Mouse (Mus musculus): ENCODE results near the gene Lsamp. TPM values are rescaled to one million over a fixed set of nuclear protein-coding genes. Genes with fewer than 3 reads are reported as not detected.

The Lsamp gene
- total and polyA plus RNA-seq, 2 experiments from 2014 or later: 0.61 to 0.95 TPM

GRCm38 (mm10) chr16:40375314-40375713, 391.2 kb downstream of the Lsamp start:
- Histone ChIP-seq H3K27me3 (ENCODE audit: control insufficient read depth, insufficient read depth, low read length) (no peaks in the 10 kb centered on the region), H3K4me3 (ENCODE audit: low read depth, low read length) (no peak overlapping the region), H3K9ac (replicated peaks; ENCODE audit: low read depth, low read length) (no peak overlapping the region), H3K27ac (ENCODE audit: low read depth) (no peak overlapping the region), H3K4me1 (ENCODE audit: control insufficient read depth, insufficient read depth) (no peaks in the 10 kb centered on the region), H3K4me2 (ENCODE audit: low read depth, low read length) (no peak overlapping the region), H3K36me3 (replicated peaks; ENCODE audit: control insufficient read depth, insufficient read depth, low read length) (no peaks in the 10 kb centered on the region), H3K9me3 (replicated peaks; ENCODE audit: control insufficient read depth, low read length) (no peaks in the 10 kb centered on the region)
- ATAC-seq (ENCODE audit: insufficient read depth, low read depth): no peak
- no peak for TF ChIP-seq CTCF (IDR thresholded peaks at IDR 0.05; ENCODE audit: low read depth)
- no peak for TF ChIP-seq EP300 (IDR thresholded peaks at IDR 0.05; ENCODE audit: low read depth)
- WGBS: 77% methylated on average over 4 of the region's 4 CpGs
- DNase-seq (ENCODE audit: low spot score): no peak

- Histone ChIP-seq H3K4me2 (ENCODE audit: low read depth, low read length) (no peak overlapping the region), H3K27ac (ENCODE audit: low read depth) (no peak overlapping the region), H3K36me3 (replicated peaks; ENCODE audit: control insufficient read depth, insufficient read depth, low read length) (no peaks in the 10 kb centered on the region), H3K4me1 (ENCODE audit: control insufficient read depth, insufficient read depth) (no peaks in the 10 kb centered on the region), H3K9ac (replicated peaks; ENCODE audit: low read depth, low read length) (no peak overlapping the region), H3K4me3 (ENCODE audit: low read depth, low read length) (no peak overlapping the region), H3K9me3 (replicated peaks; ENCODE audit: control insufficient read depth, low read length) (no peaks in the 10 kb centered on the region), H3K27me3 (ENCODE audit: control insufficient read depth, insufficient read depth, low read length) (no peaks in the 10 kb centered on the region)
- 64% methylated on average over 6 of the region's 6 CpGs for WGBS
- DNase-seq (ENCODE audit: low spot score) (no peak), ATAC-seq (ENCODE audit: insufficient read depth, low read depth) (no peak)
- TF ChIP-seq CTCF (IDR thresholded peaks at IDR 0.05; ENCODE audit: low read depth) (no peak), EP300 (IDR thresholded peaks at IDR 0.05; ENCODE audit: low read depth) (no peak)
Measured at GRCm38 (mm10) chr16:40377129-40377799, 393.1 kb downstream of the Lsamp start.

- Histone ChIP-seq H3K9ac (replicated peaks; ENCODE audit: low read depth, low read length) (no peak overlapping the region), H3K36me3 (replicated peaks; ENCODE audit: control insufficient read depth, insufficient read depth, low read length) (no peaks in the 10 kb centered on the region), H3K4me1 (ENCODE audit: control insufficient read depth, insufficient read depth) (no peaks in the 10 kb centered on the region), H3K27me3 (ENCODE audit: control insufficient read depth, insufficient read depth, low read length) (no peaks in the 10 kb centered on the region), H3K9me3 (replicated peaks; ENCODE audit: control insufficient read depth, low read length) (no peaks in the 10 kb centered on the region), H3K4me3 (ENCODE audit: low read depth, low read length) (no peak overlapping the region), H3K27ac (ENCODE audit: low read depth) (no peak overlapping the region), H3K4me2 (ENCODE audit: low read depth, low read length) (no peak overlapping the region)
- TF ChIP-seq EP300 (IDR thresholded peaks at IDR 0.05; ENCODE audit: low read depth) (no peak), CTCF (IDR thresholded peaks at IDR 0.05; ENCODE audit: low read depth) (no peak)
- DNase-seq (ENCODE audit: low spot score) (no peak), ATAC-seq (ENCODE audit: insufficient read depth, low read depth) (no peak)
- WGBS: 68% methylated on average over 4 of the region's 4 CpGs
Measured at GRCm38 (mm10) chr16:40392106-40392505, 407.9 kb downstream of the Lsamp start.

- Histone ChIP-seq H3K4me3 (ENCODE audit: low read depth, low read length) (no peak overlapping the region), H3K4me2 (ENCODE audit: low read depth, low read length) (no peak overlapping the region), H3K9ac (replicated peaks; ENCODE audit: low read depth, low read length) (no peak overlapping the region), H3K27ac (ENCODE audit: low read depth) (no peak overlapping the region), H3K4me1 (ENCODE audit: control insufficient read depth, insufficient read depth) (no peaks in the 10 kb centered on the region), H3K36me3 (replicated peaks; ENCODE audit: control insufficient read depth, insufficient read depth, low read length) (no peaks in the 10 kb centered on the region), H3K9me3 (replicated peaks; ENCODE audit: control insufficient read depth, low read length) (no peaks in the 10 kb centered on the region), H3K27me3 (ENCODE audit: control insufficient read depth, insufficient read depth, low read length) (no peaks in the 10 kb centered on the region)
- WGBS: 70% methylated on average over 2 of the region's 2 CpGs
- no peak for TF ChIP-seq CTCF (IDR thresholded peaks at IDR 0.05; ENCODE audit: low read depth)
- DNase-seq (ENCODE audit: low spot score) (no peak), ATAC-seq (ENCODE audit: insufficient read depth, low read depth) (no peak)
Measured at GRCm38 (mm10) chr16:40399531-40399930, 415.4 kb downstream of the Lsamp start.

GRCm38 (mm10) chr16:40434280-40434679, 450.1 kb downstream of the Lsamp start:
- Histone ChIP-seq H3K4me1 (ENCODE audit: control insufficient read depth, insufficient read depth) (no peaks in the 10 kb centered on the region), H3K9ac (replicated peaks; ENCODE audit: low read depth, low read length) (no peak overlapping the region), H3K36me3 (replicated peaks; ENCODE audit: control insufficient read depth, insufficient read depth, low read length) (no peaks in the 10 kb centered on the region), H3K9me3 (replicated peaks; ENCODE audit: control insufficient read depth, low read length) (no peaks in the 10 kb centered on the region), H3K27ac (ENCODE audit: low read depth) (no peak overlapping the region), H3K27me3 (ENCODE audit: control insufficient read depth, insufficient read depth, low read length) (no peaks in the 10 kb centered on the region), H3K4me3 (ENCODE audit: low read depth, low read length) (no peak overlapping the region), H3K4me2 (ENCODE audit: low read depth, low read length) (no peak overlapping the region)
- no peak for ATAC-seq (ENCODE audit: insufficient read depth, low read depth)
- WGBS: 72% methylated on average over 3 of the region's 3 CpGs
- no peak for DNase-seq (ENCODE audit: low spot score)
- no peak for TF ChIP-seq EP300 (IDR thresholded peaks at IDR 0.05; ENCODE audit: low read depth)
- TF ChIP-seq CTCF (IDR thresholded peaks at IDR 0.05; ENCODE audit: low read depth): no peak

GRCm38 (mm10) chr16:40436415-40436814, 452.3 kb downstream of the Lsamp start:
- no peaks in the 10 kb centered on the region for H3K36me3 ChIP-seq (replicated peaks; ENCODE audit: control insufficient read depth, insufficient read depth, low read length)
- H3K4me2 ChIP-seq (ENCODE audit: low read depth, low read length): no peak overlapping the region
- H3K4me1 ChIP-seq (ENCODE audit: control insufficient read depth, insufficient read depth): no peaks in the 10 kb centered on the region
- H3K4me3 ChIP-seq (ENCODE audit: low read depth, low read length): no peak overlapping the region
- H3K27me3 ChIP-seq (ENCODE audit: control insufficient read depth, insufficient read depth, low read length): no peaks in the 10 kb centered on the region
- ATAC-seq (ENCODE audit: insufficient read depth, low read depth) (no peak), DNase-seq (ENCODE audit: low spot score) (no peak)
- H3K27ac ChIP-seq (ENCODE audit: low read depth): no peak overlapping the region
- TF ChIP-seq EP300 (IDR thresholded peaks at IDR 0.05; ENCODE audit: low read depth) (no peak), CTCF (IDR thresholded peaks at IDR 0.05; ENCODE audit: low read depth) (no peak)
- no peak overlapping the region for H3K9ac ChIP-seq (replicated peaks; ENCODE audit: low read depth, low read length)
- no peaks in the 10 kb centered on the region for H3K9me3 ChIP-seq (replicated peaks; ENCODE audit: control insufficient read depth, low read length)
- WGBS: 74% methylated on average over 6 of the region's 6 CpGs
